Mouse (Mus musculus) hindbrain, postnatal 0 days (tissue): ENCODE results near the gene Nid2. TPM values are rescaled to one million over a fixed set of nuclear protein-coding genes. Genes with fewer than 3 reads are reported as not detected.

Source experiments
- ATAC-seq: fragments of 200-750 bp; cut with Nextera tagmentation; 2 replicates; pipeline ENCODE4 v1.8.0; 2017; ENCODE audit warnings: mild to moderate bottlenecking, moderate TSS enrichment, moderate library complexity
- DNase-seq: peaks from one replicate; pipeline ENCODE4 v3.0.0-alpha.2; 2015; ENCODE audit warnings: low spot score
- H3K27ac ChIP-seq: fragments of 300-500 bp; sonication (generic); 2 replicates; pipeline ENCODE4 v1.5.1; 2014; ENCODE audit warnings: mild to moderate bottlenecking
- H3K27me3 ChIP-seq: fragments of 300-500 bp; sonication (generic); 2 replicates; pipeline ENCODE4 v1.6.1; 2014; ENCODE audit warnings: low read length, mixed read lengths; ENCODE audit not compliant: insufficient read depth
- H3K36me3 ChIP-seq: fragments of 300-500 bp; sonication (generic); 2 replicates; pipeline ENCODE4 v1.6.1; 2014; ENCODE audit warnings: low read length, mixed read lengths; ENCODE audit not compliant: insufficient read depth
- H3K4me1 ChIP-seq: fragments of 300-500 bp; sonication (generic); 2 replicates; pipeline ENCODE4 v1.6.1; 2014; ENCODE audit warnings: antibody characterized with exemption, low read length, mixed read lengths; ENCODE audit not compliant: insufficient read depth
- H3K4me2 ChIP-seq: fragments of 300-500 bp; sonication (generic); 2 replicates; pipeline ENCODE4 v1.6.1; 2014; ENCODE audit warnings: low read depth, mild to moderate bottlenecking, low read length, moderate library complexity, mixed read lengths
- H3K4me3 ChIP-seq: fragments of 300-500 bp; sonication (generic); 2 replicates; pipeline ENCODE4 v1.5.1; 2014; ENCODE audit warnings: low read length
- H3K9ac ChIP-seq: fragments of 300-500 bp; sonication (generic); replicated peaks from 2 replicates; pipeline ENCODE4 v1.6.1; 2014; ENCODE audit warnings: mild to moderate bottlenecking, low read length, moderate library complexity, mixed read lengths
- H3K9me3 ChIP-seq: fragments of 300-500 bp; sonication (generic); 2 replicates; pipeline ENCODE4 v1.6.1; 2016; ENCODE audit warnings: low read length, mixed read lengths
- CTCF ChIP-seq: IDR thresholded peaks from 2 replicates; pipeline ENCODE4 v1.5.1; 2016; ENCODE audit warnings: antibody characterized with exemption, control low read depth, low read depth
- WGBS: fragments of 180-500 bp; shearing (Covaris S2); extraction: QIAGEN DNeasy Blood & Tissue Kit; methylation state at CpG from one replicate; pipeline ENCODE4 v1.1.7; 2014; 5-methylcytosine and 5-hydroxymethylcytosine counted together
- polyA plus RNA-seq: library from polyadenylated mRNA; unstranded; fragments of >200 nt; fragmentation: Nextera tagmentation; extraction: Ambion mirVana; gene quantifications from 2 replicates; pipeline ENCODE4 v1.2.1, GENCODE M21; 2015
- total RNA-seq: library from RNA; depleted of rRNA; stranded (reverse); fragments of >200 nt; gene quantifications from 2 replicates; pipeline ENCODE4 v1.2.3, GENCODE M21; 2014

Gene Nid2
- total and polyA plus RNA-seq, 2 experiments from 2014 or later, result 25.5 to 40.6 TPM

GRCm38 (mm10) chr14:19809934-19810333 lies 58.9 kb downstream of the Nid2 start:
- Histone ChIP-seq H3K4me1 (no peaks in the 10 kb centered on the region), H3K9me3 (no peaks in the 10 kb centered on the region), H3K27me3 (no peaks in the 10 kb centered on the region), H3K27ac (no peak overlapping the region), H3K4me3 (no peak overlapping the region), H3K4me2 (no peak overlapping the region), H3K36me3 (peaks cover 21% of the 10 kb centered on the region; the same call in 1 of the 2 replicates), H3K9ac (no peak overlapping the region)
- no peak for TF ChIP-seq CTCF
- DNase-seq (peak; percentile 64), ATAC-seq (peak; percentile 47; the same call in 1 of the 2 replicates)
- 41% methylated on average over 10 of the region's 10 CpGs for WGBS

GRCm38 (mm10) chr14:19813061-19813460 lies 62.0 kb downstream of the Nid2 start:
- H3K4me1 ChIP-seq, result no peaks in the 10 kb centered on the region
- no peaks in the 10 kb centered on the region for H3K9me3 ChIP-seq
- ATAC-seq (no peak), DNase-seq (no peak)
- peaks cover 39% of the 10 kb centered on the region for H3K36me3 ChIP-seq
- H3K4me3 ChIP-seq, result no peak overlapping the region
- 86% methylated on average over 2 of the region's 2 CpGs for WGBS
- no peak for TF ChIP-seq CTCF
- H3K4me2 ChIP-seq, result no peak overlapping the region
- H3K27ac ChIP-seq, result no peak overlapping the region
- H3K9ac ChIP-seq, result no peak overlapping the region
- H3K27me3 ChIP-seq, result no peaks in the 10 kb centered on the region

GRCm38 (mm10) chr14:19817949-19818348 lies 66.9 kb downstream of the Nid2 start:
- DNase-seq (peak; percentile 92), ATAC-seq (peak; percentile 75; the same call in 1 of the 2 replicates)
- Histone ChIP-seq H3K4me3 (no peak overlapping the region), H3K9ac (no peak overlapping the region), H3K36me3 (peaks cover 37% of the 10 kb centered on the region), H3K4me2 (no peak overlapping the region), H3K27me3 (no peaks in the 10 kb centered on the region), H3K9me3 (no peaks in the 10 kb centered on the region), H3K27ac (no peak overlapping the region), H3K4me1 (0 out of 2 replicates have a peak, but pooled peaks cover 5% of the 10 kb centered on the region)
- WGBS, result 9% methylated on average over 1 of the region's 1 CpGs
- TF ChIP-seq CTCF, result peak; percentile 93

GRCm38 (mm10) chr14:19821686-19822085 lies 70.6 kb downstream of the Nid2 start:
- Histone ChIP-seq H3K9ac (no peak overlapping the region), H3K36me3 (peaks cover 7% of the 10 kb centered on the region; the same call in 1 of the 2 replicates), H3K4me3 (no peak overlapping the region), H3K4me2 (no peak overlapping the region), H3K9me3 (no peaks in the 10 kb centered on the region), H3K4me1 (peaks cover 13% of the 10 kb centered on the region; the same call in 1 of the 2 replicates), H3K27me3 (no peaks in the 10 kb centered on the region), H3K27ac (no peak overlapping the region)
- DNase-seq, result no peak
- no peak for ATAC-seq
- no peak for TF ChIP-seq CTCF
- WGBS, result 96% methylated on average over 5 of the region's 5 CpGs

GRCm38 (mm10) chr14:19823321-19824142 lies 72.5 kb downstream of the Nid2 start, which contains the start of gene Rtraf:
Gene Rtraf (minus strand): TSS chr14:19823824.
- peak; percentile 99 for ATAC-seq
- Histone ChIP-seq H3K9me3 (no peaks in the 10 kb centered on the region), H3K4me1 (peaks cover 13% of the 10 kb centered on the region; the same call in 1 of the 2 replicates), H3K27me3 (no peaks in the 10 kb centered on the region), H3K36me3 (peaks cover 7% of the 10 kb centered on the region; the same call in 1 of the 2 replicates), H3K4me3 (peak within 1 kb of the TSS; percentile 95), H3K27ac (peak within 1 kb of the TSS; percentile 83), H3K4me2 (peak within 1 kb of the TSS; percentile 87), H3K9ac (peak within 1 kb of the TSS; percentile 81)
- peak; percentile 98 for DNase-seq
- TF ChIP-seq CTCF, result no peak
- 2% methylated on average over 74 of the region's 80 CpGs for WGBS

GRCm38 (mm10) chr14:19825481-19825880 lies 74.4 kb downstream of the Nid2 start:
- Histone ChIP-seq H3K4me3 (no peak overlapping the region), H3K9ac (no peak overlapping the region; the same call in 1 of the 2 replicates), H3K9me3 (no peaks in the 10 kb centered on the region), H3K27ac (peak overlapping the region; percentile 48), H3K4me1 (peaks cover 13% of the 10 kb centered on the region; the same call in 1 of the 2 replicates), H3K27me3 (no peaks in the 10 kb centered on the region), H3K36me3 (peaks cover 7% of the 10 kb centered on the region; the same call in 1 of the 2 replicates), H3K4me2 (peak overlapping the region; percentile 31)
- TF ChIP-seq CTCF, result no peak
- peak; percentile 21; the same call in 1 of the 2 replicates for ATAC-seq
- 14% methylated on average over 11 of the region's 11 CpGs for WGBS
- peak; percentile 74 for DNase-seq
